Mouse (Mus musculus) mouse trophoblast stem cell (cell line): ENCODE results near the gene Tmem33.

Experiments used
- in situ Hi-C, 2 experiments: fragments of 300-500 bp; cut with MseI, MboI; formaldehyde crosslinking; loops; 2 replicates in 1 of 2; 3 replicates in 1 of 2; pipeline ENCODE4 v1.15.1; 2025

Tmem33 gene

DNA sequence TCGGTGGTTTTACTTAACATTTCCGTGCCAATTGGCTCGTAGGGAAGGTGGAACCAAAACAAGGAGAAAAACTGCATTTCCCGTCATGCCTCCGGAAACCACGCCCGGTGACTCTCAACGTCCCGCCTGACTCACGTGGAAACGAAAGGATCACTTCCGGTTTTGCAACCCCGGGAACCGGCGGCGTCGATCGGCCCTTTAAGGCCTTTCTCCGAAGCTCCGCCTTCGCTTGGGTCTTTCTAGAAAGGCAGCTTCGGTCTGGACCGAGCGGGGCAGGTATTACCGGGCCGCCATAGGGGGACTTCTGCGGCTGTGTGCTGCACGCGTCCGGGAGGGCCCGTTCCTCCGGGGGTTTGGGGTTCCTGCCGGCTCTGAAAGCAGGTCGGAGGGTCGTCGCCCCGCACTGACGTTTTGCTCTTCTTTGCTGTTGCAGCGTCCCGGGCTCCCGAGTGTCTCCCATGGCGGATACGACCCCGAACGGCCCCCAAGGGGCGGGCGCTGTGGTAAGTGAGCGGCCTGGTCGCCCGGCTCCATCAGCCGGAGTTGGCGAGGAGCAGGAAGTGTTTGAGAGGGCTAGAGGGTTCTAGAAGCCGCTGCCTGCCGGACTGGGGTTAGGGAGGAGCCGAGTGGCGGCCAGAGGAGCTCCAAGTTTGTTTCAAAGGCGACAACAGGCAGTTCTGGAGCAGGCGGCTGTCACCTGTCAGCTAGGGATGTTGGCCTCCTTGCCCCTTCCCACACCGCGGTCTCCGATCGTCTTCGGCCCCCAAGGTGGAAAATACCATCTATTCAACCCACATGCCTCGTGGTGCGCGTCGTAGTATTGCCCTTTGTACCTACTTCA lies at the start of gene Tmem33:
Gene Tmem33 (plus strand): TSS at position 35 of the 841 bp plus-strand sequence.
- in situ Hi-C loops, result no loop called here

DNA sequence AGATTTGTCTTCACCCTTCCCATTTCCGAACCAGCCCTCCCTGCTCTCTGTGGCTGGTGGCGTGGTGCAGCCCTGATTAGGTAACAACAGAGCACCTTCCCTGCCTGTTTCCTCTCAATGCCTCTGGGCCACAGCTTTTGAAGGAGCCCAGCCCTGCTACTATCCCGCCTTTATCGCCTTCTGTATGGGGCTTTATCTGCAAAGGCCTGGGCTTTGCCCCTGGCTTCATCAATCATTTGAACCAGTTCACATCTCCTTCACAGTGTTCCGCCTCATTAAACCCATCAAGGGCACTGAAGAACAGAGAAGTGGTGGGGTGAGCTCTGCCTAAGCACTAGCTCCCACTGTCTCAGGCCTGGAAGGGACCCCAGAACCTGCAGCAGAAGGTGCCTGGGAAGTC lies 47.2 kb upstream of the Tmem33 start:
- in situ Hi-C loops, result no loop called here

DNA sequence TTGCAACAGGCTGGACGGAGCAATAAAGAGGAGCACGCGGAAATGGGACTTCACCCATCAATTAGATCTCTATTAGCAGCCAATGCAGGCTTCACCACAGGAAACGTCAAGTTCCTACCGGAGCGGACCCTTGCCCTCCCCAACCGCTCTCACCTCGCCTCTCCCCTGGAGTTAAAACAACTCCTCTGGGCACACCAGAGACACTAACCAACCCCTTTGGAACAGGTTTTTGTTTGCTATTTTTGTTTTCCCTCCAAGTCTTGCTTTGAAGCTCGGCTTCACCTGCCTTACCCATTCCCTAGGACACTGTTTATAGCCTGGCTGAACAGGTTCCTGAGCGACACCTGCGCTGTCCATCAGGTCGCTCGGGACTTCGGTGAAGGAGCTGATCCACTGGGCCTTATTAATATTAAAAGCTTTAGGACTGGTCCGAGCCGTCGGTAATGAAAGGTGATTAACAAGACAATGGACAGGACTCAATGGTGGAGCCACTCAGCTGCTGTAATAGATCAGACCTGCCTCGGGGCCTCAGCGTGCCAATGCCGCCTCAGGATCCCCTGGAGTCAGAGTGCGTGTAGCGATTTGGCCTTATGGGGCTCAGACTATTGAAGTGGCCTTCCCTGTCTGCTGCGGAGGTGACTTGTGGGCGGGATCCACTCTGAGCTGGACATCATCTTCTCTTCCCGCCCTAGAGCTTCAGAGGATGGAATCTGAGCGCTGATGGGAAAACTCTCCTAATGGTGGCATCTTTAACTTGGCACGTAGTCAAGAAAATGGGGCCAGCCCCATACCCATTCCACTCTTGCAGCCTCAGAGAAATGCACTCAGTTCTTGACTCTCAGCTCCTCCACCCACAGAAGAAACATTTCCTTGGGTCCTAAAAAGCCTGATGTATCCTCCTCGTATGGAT lies 45.0 kb upstream of the Tmem33 start:
- in situ Hi-C loops, result no loop called here

DNA sequence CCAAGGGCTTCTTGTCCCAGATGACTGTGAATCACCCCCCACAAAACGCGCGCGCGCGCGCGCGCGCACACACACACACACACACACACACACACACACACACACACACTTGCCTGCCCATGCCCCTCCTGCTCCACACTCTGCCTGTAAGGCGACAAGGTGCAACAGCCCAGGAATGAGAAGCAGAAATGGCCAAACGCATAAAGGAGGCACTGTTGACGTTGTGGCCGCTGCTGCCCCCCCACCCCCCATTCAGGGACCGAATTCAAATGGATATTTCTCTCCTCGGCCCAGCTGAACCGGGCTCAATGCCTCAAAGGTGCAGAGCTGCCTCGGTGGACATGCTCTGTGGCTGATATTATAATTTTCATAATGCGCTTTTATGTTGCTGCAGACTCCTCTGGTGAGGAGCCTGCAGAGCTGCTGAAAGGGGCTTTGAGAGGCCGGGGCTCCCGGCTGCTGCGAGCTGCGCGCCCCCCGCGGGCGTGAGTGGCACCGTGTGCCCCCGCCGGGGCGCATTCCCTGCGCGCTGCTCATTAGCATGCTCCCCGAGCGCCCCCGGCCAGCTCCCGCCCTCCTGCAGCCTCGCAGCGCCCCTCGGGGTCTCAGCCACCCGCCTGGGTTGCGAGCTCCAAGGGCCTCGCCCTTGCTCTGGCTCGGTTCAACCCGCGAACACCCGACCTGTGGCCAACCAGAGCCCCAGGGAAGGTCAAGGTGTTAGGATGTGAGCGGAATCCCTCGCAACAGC lies 44.2 kb upstream of the Tmem33 start:
- in situ Hi-C loops, result no loop called here

DNA sequence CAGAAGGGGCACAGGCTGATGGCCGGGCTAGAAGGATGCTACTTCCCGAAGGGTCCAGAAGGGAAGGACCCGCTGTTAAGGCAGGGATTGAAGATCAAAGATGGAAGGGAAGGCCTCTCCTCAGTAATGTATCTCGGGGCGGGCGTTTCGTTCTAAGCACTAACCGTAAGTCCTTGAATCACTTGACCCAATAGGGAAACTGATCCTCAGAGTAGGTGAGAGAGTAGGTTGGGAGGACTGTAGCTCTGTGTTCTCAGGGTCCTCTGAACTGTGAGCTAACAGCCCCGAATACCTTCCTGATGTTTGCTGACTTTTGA lies 43.6 kb upstream of the Tmem33 start:
- in situ Hi-C loops, result no loop called here

DNA sequence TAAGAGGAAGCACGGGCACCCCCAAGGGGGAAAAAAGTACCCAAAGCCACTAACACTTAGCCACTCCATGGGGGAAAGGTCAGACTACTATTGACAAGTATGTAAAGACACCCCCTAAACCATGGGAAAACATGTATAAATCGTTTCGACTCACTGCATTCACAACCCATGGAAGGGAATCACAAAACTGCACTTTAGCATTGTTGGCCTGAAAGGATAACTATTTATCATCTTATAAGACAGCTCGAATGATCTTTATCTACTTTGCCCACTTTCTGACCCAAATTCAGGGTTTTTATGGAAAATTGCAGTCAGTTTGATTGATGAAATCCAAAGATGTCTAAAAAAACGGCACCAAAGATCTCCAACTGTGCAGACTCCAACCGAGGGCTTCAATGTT lies 38.5 kb upstream of the Tmem33 start:
- in situ Hi-C loops, result no loop called here

DNA sequence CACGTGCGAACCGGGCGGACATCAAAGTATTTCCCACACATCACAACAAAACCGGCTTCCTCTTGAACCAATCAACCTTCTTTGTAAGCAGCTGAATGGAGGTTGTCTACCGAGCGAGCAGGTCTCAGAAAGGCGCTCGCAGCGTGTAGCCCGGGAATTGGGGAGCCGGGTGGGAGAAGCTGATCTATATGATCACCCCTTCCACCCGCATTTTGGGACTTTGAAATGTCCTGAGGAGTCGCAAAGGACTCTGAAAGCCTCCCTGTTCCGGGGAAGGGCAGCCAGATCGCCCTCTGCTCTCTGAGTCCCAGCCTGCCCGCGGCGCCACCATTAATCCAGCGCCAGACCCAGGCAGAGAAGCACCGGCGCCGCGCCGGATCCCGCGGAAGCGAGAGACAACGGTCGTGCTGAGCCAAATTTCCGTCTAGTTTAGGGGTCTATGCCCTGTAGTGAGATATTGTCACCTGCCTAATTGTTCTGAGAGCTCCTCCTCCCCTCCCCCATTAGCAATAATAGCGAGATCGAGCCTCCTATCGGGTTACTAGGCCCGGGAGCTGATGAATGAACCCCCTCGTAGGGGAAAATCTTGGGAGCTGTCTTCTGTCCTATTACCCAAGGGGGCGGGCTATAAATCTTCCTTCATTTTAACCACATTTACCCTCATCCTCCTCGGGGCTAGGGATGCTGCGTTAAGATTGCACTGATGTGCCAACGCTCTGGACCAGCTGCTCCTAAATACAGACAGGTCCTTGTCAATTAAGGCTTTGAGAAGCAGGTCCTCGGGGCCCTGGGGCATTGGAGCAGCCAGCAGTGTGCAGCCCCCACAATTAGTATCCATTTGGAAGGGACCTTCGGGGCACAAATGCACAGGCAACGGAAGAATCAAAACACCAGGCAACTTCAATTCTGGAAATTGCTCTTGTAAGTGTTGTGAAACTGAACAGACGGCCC lies 37.6 kb upstream of the Tmem33 start:
- in situ Hi-C loops, result no loop called here

DNA sequence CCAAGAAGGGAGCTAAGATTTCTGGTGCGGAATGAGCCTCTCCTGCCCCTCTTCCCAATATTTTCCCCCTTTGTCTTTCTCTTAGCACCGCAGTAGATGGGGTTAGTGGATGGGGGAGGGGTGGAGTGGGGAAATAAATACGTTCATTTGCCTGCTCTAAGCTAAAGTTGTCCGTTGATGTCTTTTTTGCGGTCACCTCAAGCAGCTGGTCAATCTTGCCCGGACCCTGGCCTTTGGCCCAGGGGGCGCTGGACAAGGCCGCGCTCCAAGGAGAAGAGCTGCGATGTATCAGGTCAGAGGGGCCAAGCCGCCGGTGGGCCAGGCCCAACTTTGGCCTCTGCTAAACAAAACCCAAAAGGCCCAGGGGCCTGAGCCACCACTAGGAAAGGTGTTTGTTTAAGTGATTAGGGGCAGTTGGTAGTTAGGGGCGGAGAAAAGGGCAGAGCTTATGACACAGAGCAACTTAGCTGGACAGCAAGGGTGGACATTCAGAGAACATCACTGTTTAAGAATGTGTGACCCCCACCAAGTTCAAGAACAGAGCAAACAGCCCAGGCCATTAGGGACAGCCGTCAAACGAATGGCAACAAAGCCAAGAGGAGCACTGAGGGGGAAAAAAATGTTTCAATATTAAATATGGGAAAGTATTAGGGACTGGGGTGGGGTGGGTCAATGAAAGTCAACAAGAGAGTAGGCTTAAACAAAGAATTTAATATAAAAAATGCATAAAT lies 36.8 kb upstream of the Tmem33 start:
- in situ Hi-C loops, result no loop called here

DNA sequence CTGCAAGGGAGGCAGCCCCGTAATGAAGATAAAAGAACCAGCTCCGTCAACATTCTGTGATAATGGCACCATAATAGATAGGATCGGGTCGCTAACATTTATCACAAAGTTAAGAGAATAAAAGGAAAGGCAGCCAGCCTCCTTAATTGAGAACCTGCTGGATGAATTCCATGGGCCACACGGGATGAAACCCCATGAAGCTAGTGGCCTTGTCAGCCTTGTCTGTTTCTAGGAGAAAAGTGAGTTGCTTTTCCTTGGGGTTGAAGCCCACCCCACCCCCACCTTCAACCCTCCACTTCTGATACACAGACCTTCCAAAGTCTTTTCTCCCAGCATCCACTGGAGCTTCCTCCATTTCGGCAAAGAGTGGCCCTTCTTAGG lies 36.3 kb upstream of the Tmem33 start:
- in situ Hi-C loops, result no loop called here

DNA sequence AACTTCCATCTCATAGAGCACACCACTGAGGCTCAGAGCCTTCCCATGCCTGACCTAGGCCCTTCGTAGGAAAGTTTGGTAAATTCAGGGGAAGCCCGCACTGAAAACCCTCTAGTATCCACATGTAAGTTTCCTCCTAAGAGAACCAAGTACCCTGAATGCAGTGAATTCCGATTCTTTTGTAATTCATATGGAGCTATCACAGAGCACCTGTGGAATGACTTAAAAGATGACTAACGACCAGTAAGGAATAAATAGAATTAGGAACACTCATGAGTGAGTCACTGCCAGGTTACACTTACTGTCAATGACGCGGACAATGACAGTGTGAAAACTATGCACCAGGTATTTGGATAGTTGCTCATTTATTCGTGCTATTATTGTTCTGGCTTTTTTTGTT lies 34.6 kb upstream of the Tmem33 start:
- in situ Hi-C loops, result loop anchor here (25.0 kb wide), 1 partner anchor 538 kb away; the partner anchor contains the start of gene Uchl1 (in 2 of the 2)

DNA sequence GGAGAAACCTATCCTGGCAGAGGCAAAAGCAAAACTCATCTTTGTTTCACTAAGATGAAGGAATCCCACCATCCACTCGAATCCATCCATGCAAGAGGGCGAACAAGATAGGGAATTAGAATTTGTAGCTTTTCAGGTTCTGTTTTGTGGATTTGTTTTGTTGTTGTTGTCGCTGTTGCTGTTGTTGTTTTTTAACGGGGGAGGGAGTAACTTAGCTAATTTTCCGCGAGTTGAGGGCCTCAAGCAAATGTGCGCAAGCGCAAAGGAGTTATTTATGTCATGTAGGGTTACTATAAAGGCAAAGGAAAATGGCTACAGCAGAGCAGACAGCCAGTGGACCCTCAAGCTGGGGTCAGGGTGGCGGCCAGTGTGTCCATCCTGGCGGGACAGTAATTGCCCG lies 33.1 kb upstream of the Tmem33 start:
- in situ Hi-C loops, result loop anchor here (25.0 kb wide), 1 partner anchor 540 kb away; the partner anchor contains the start of gene Uchl1 (in 2 of the 2)

DNA sequence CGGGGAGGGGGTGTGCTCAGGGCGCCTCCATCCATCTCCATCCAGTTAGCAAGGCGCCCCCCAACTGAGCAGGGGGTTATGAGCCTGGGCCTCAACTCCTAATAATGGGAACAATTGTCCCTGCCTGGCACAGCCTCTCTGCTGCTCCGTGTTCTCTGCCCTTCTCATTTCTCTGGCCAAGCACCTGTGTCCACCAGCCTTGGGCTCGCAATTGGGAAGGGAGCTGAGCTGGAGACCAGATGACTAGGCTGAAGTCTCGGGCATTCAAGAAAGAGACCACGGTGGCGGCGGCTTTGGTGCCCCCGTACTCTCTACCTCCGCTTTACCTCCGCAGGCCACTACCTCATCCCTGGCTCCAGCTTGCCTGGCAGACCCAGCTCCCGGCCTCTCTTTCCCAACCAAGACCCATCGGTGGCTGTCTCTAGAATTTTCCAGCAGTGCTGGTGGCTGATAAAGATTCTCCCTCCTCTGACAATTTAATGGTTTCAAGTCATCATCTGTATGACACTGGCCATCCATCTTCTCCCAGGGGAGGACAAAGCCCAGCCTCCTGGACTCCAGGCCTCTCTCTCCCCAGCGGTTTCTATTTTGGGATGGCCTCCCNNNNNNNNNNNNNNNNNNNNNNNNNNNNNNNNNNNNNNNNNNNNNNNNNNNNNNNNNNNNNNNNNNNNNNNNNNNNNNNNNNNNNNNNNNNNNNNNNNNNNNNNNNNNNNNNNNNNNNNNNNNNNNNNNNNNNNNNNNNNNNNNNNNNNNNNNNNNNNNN lies 32.5 kb upstream of the Tmem33 start:
- in situ Hi-C loops, result loop anchor here (25.0 kb wide), 1 partner anchor 541 kb away; the partner anchor contains the start of gene Uchl1 (in 2 of the 2)

DNA sequence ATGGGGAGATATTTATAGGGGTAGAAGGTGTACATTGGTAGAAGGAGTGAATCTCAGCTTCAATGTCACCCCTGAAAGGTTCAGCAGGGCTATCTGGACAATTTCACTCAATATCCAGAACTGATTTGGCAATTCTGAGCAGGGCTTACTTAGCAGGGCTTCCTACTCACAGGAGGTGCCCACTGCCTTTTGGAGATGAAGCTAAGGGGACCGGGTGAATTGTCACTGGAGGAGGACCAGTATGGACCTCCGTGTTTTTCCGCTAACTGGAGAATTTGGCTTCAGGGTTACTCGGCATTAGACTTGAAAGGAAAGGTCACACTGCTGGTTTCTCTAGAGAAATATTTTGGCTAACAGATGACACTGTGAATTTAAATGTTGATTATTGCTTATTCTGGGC lies 25.7 kb upstream of the Tmem33 start:
- in situ Hi-C loops, result loop anchor here (5.0 to 25.0 kb wide), 2 partner anchors 187 to 547 kb away; partner anchors contain the start of gene Uchl1 (in 2 of the 2)

DNA sequence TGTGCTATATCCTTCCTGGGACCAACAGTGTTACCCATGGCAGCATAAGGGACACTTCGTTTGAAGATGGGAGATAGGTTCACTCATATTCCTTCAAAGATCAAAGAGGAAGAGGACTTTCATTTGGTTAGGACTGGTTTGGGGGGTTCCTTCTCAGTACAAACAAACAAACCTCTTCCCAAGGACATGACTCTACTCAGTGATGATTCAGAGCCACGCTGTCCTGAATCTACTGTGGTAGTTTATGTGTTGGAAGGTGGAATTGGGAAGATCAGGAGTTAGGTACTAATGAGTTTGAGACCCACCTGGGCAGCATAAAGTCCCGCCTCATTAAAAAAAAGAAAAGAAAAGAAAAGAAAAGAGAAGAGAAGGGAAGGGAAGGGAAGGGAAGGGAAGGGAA lies 24.9 kb upstream of the Tmem33 start:
- in situ Hi-C loops, result loop anchor here (5.0 to 25.0 kb wide), 2 partner anchors 188 to 548 kb away; partner anchors contain the start of gene Uchl1 (in 2 of the 2)

DNA sequence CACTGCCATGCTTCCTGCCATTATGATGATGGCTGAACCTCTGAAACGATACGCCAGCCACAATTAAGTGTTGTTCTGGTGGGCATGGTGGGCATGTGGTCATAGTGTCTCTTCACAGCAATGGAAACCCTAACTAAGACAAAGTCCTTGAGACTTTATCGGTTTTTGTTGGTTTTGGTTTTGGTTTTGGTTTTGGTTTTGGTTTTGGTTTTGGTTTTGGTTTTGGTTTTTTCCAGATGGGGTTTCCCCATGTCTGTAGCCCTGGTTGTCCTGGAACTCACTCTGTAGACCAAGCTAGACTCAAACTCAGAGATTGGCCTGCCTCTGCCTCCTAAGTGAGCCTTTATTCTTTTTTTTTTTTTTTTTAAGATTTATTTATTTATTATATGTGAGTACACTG lies 23.8 kb upstream of the Tmem33 start:
- in situ Hi-C loops, result loop anchor here (5.0 to 25.0 kb wide), 2 partner anchors 189 to 549 kb away; partner anchors contain the start of gene Uchl1 (in 2 of the 2)

DNA sequence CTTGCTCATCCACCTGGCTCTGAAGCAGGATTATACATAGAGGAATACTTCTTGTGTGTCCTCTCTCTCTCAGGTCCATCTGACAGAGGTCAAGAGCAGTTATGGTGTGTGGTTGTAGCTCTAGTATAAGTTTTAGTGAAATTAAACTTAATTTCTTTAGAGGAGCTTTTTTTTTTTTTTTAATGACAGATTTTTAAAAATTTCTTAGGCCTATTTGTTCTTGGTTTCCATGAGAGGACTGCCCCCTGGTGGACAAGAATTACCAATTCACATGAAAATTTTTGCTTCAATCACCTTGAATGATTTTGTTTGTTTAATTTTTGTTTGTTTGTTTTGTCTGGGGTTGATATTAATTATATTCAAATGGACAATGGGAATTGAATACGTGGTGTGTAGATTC lies 22.1 kb upstream of the Tmem33 start:
- in situ Hi-C loops, result loop anchor here (5.0 to 25.0 kb wide), 2 partner anchors 191 to 551 kb away; partner anchors contain the start of gene Uchl1 (in 2 of the 2)

DNA sequence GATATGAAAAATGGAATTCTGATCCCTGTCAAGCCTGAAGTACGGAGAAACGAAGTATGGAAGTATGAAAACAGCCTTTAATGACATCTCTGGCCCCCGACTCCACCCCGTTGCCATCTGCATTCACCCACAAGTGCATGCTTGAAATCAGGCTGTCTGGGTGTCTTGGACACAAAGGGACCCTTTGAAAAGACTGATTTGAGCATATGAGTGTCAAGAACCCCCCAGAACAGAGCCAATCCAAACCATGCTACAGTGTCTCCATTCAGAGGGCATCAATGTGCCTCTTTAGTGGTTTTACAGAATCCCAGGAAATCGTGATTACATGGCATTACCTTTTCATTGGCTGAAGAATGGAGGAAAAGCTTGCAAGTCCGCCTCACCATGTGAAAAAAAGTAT lies 18.7 kb upstream of the Tmem33 start:
- in situ Hi-C loops, result loop anchor here (25.0 kb wide), 1 partner anchor 554 kb away; the partner anchor contains the start of gene Uchl1 (in 2 of the 2)

DNA sequence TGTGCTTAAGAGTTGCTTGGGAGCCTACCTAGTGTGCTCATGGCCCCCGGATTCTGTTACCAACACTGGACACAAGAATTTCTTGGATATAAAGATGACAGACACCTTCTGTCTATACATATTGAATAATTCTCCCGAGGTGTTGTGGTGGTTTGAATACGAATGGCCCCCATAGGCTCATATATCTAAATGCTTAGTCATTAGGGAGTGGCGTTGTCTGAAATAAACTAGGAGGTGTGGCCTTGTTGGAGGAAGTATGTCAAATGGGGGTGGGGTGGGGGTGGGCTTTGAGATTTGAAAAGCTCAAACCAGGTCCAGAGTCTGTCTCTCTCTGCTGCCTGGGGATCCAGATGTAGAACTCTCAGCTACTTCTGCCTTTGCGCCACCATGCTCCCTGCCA lies 17.1 kb upstream of the Tmem33 start:
- in situ Hi-C loops, result loop anchor here (25.0 kb wide), 1 partner anchor 556 kb away; the partner anchor contains the start of gene Uchl1 (in 2 of the 2)

DNA sequence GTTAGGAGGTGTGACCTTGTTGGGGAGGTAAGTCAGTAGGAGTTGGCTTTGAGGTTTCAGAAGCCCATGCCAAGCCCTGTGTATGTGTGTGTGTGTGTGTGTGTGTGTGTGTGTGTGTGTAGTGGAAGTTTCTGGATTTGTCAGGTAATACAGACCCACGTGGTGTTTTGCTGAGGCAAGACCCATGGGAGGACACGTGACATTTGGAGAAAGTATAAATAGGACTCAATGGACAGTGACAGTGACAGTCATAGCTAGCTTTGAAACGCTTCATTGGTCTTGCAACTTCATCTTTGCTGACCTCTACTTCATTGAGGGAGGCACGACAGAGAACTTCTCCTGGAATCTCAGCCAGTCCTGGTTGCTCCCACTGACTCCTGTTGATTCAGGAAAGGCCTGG lies 8.1 kb upstream of the Tmem33 start:
- in situ Hi-C loops, result no loop called here
